Mouse (Mus musculus): ENCODE data around the gene Nos1ap. TPM values are rescaled to one million over a fixed set of nuclear protein-coding genes. Genes with fewer than 3 reads are reported as not detected.

The Nos1ap gene
- polyA plus RNA-seq, 1 experiment from 2014 or later: 6.3 TPM

DNA sequence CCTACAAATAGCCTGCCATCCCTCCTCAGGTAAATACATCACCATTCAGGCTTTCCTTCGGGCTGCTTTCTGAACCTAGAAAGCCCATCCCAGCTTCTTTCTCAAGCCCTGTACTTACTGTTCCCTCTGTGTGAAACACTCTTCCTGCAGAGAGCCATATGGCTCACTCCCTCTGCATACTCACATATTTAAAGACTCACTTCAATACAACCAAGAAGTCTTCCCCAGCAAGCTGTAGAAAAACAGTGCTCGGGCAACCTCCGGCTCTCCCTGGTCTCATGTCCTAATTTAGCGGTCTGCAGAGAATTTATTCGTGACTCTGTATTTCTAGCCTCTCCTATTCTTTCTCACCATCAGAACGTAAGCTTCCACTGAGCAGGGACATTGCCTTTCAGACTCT is 83.4 kb downstream of the Nos1ap start:
- H3K4me3 ChIP-seq (ENCODE audit: low read depth, low read length): no peak overlapping the region
- H3K36me3 ChIP-seq (ENCODE audit: control insufficient read depth, insufficient read depth): no peaks in the 10 kb centered on the region
- no peak overlapping the region for H3K4me2 ChIP-seq (ENCODE audit: low read depth, low read length)
- WGBS (ENCODE audit: insufficient replicate concordance): 71% methylated on average over 6 of the region's 6 CpGs
- peaks cover 1% of the 10 kb centered on the region for H3K4me1 ChIP-seq (ENCODE audit: control insufficient read depth, low read depth, low read length)
- no peak overlapping the region for H3K27ac ChIP-seq (ENCODE audit: low read length)
- ATAC-seq (ENCODE audit: low read depth): no peak
- H3K27me3 ChIP-seq (ENCODE audit: control insufficient read depth, insufficient read depth, low read depth, low read length): no peaks in the 10 kb centered on the region
- H3K9ac ChIP-seq (ENCODE audit: low read depth, low read length): no peak overlapping the region
- H3K9me3 ChIP-seq (replicated peaks; ENCODE audit: control insufficient read depth, low read length): no peaks in the 10 kb centered on the region

DNA sequence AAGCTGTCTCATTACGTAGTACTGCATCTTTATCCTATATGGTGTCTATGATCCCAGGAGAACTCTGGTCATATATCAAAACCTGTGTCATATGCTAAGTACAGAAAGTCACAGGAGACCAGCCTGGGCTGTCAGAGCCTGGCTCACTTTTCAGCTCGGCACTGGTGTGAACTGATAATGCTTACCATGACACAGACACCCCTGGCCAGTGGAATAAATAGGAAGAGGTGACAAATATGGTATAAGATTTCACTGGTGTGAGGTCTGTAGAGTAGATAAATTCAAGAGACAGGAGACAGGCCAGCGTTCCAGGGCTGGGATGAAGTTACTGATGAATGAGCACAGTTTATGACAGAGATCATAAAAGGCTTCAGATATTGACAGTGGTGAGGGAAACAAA is 84.6 kb downstream of the Nos1ap start:
- H3K4me3 ChIP-seq (ENCODE audit: low read depth, low read length): no peak overlapping the region
- H3K36me3 ChIP-seq (ENCODE audit: control insufficient read depth, insufficient read depth): no peaks in the 10 kb centered on the region
- peaks cover 2% of the 10 kb centered on the region for H3K4me1 ChIP-seq (ENCODE audit: control insufficient read depth, low read depth, low read length)
- no peaks in the 10 kb centered on the region for H3K27me3 ChIP-seq (ENCODE audit: control insufficient read depth, insufficient read depth, low read depth, low read length)
- no peaks in the 10 kb centered on the region for H3K9me3 ChIP-seq (replicated peaks; ENCODE audit: control insufficient read depth, low read length)
- no peak overlapping the region for H3K9ac ChIP-seq (ENCODE audit: low read depth, low read length)
- ATAC-seq (ENCODE audit: low read depth): no peak
- 41% methylated on average over 3 of the region's 3 CpGs for WGBS (ENCODE audit: insufficient replicate concordance)
- no peak overlapping the region for H3K27ac ChIP-seq (ENCODE audit: low read length)
- H3K4me2 ChIP-seq (ENCODE audit: low read depth, low read length): no peak overlapping the region

DNA sequence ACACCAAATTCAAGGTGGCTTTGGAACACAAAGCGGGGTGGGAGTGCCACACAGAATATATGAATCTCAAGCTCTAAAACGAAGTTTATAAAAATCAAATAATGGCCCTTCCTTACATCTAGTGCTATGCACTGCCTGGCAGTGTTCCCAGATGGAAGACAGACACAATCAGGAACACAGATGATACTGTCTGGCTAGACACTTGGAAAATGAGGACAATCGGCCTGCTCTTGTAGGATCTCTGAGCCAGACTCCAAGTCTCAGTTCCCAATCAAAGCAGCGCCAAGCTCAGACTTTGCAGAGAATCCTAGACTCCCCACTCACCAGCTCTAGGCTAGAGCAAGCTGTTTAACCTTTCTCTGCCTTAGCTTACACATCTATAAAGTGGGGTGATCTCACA is 85.3 kb downstream of the Nos1ap start:
- Histone ChIP-seq H3K4me1 (ENCODE audit: control insufficient read depth, low read depth, low read length) (peaks cover 2% of the 10 kb centered on the region), H3K9me3 (replicated peaks; ENCODE audit: control insufficient read depth, low read length) (no peaks in the 10 kb centered on the region), H3K27me3 (ENCODE audit: control insufficient read depth, insufficient read depth, low read depth, low read length) (no peaks in the 10 kb centered on the region), H3K4me3 (ENCODE audit: low read depth, low read length) (no peak overlapping the region), H3K36me3 (ENCODE audit: control insufficient read depth, insufficient read depth) (no peaks in the 10 kb centered on the region), H3K9ac (ENCODE audit: low read depth, low read length) (no peak overlapping the region), H3K27ac (ENCODE audit: low read length) (no peak overlapping the region), H3K4me2 (ENCODE audit: low read depth, low read length) (no peak overlapping the region)
- WGBS (ENCODE audit: insufficient replicate concordance): 60% methylated on average over 4 of the region's 4 CpGs
- no peak for ATAC-seq (ENCODE audit: low read depth)

DNA sequence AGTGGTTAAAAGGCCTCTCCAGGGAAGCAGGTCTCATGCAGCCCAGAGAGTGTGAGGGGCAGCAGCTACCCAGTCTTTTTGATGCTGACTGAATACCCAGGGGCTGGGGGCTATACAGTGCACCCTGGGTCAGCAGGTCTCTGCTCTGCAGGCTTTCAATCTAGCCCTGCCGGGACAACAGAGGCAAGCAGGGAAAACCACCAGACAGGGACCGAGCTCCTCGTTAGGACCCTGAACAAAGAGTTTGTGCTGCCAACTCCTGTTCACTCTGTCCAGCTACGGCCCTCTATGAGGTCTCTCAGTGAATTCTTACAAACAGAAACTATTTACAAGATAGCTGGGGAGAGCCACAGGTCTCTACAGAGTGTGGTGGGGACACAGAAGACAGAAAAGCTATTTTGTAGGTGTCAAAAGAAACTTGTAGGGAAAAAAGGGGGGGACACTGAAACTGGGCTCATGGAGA is 86.4 kb downstream of the Nos1ap start:
- H3K4me2 ChIP-seq (ENCODE audit: low read depth, low read length): no peak overlapping the region
- ATAC-seq (ENCODE audit: low read depth): no peak
- no peak overlapping the region for H3K9ac ChIP-seq (ENCODE audit: low read depth, low read length)
- H3K4me3 ChIP-seq (ENCODE audit: low read depth, low read length): no peak overlapping the region
- H3K36me3 ChIP-seq (ENCODE audit: control insufficient read depth, insufficient read depth): no peaks in the 10 kb centered on the region
- H3K9me3 ChIP-seq (replicated peaks; ENCODE audit: control insufficient read depth, low read length): no peaks in the 10 kb centered on the region
- WGBS (ENCODE audit: insufficient replicate concordance): 59% methylated on average over 4 of the region's 4 CpGs
- no peaks in the 10 kb centered on the region for H3K27me3 ChIP-seq (ENCODE audit: control insufficient read depth, insufficient read depth, low read depth, low read length)
- H3K4me1 ChIP-seq (ENCODE audit: control insufficient read depth, low read depth, low read length): peaks cover 2% of the 10 kb centered on the region
- no peak overlapping the region for H3K27ac ChIP-seq (ENCODE audit: low read length)

DNA sequence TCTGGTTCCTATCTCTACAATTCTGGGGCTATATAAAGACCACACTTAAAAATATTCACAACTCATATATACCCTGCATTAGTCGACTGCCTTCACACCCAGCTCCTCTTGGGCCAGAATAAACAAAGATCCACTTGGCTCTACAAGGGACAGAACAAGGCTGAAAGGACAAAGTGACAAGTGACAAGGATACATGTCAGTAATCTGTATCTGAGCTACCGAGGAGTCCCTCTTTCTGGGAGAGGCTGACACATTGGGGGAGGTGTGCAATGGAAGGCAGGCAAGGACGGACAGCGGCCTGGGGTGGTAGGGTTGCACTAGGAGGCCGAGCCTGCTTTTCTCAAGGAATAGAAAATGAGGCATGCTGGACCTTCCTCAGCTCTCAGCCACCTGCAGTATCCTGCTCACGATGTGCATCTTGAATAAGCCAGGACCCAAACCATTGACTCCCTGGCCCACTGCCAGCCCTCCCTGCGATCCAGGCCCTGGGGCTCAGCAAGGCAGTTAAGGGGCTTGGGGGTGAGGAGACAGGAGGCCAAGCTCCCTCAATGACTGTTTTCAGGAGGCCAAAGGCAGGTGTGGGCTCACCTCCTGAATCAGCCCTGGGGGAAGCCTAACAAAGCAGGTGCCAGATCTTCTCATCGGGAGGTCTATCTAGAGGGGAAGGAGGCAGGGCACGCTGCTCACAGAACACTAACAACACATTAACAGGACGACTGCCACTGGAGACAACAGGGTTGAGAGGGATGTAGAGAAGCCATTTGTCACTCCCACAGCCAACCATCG is 87.0 kb downstream of the Nos1ap start:
- H3K27ac ChIP-seq (ENCODE audit: low read length): no peak overlapping the region
- H3K4me1 ChIP-seq (ENCODE audit: control insufficient read depth, low read depth, low read length): peaks cover 2% of the 10 kb centered on the region
- H3K36me3 ChIP-seq (ENCODE audit: control insufficient read depth, insufficient read depth): no peaks in the 10 kb centered on the region
- WGBS (ENCODE audit: insufficient replicate concordance): 42% methylated on average over 11 of the region's 11 CpGs
- H3K9ac ChIP-seq (ENCODE audit: low read depth, low read length): no peak overlapping the region
- H3K9me3 ChIP-seq (replicated peaks; ENCODE audit: control insufficient read depth, low read length): no peaks in the 10 kb centered on the region
- H3K4me3 ChIP-seq (ENCODE audit: low read depth, low read length): no peak overlapping the region
- H3K4me2 ChIP-seq (ENCODE audit: low read depth, low read length): no peak overlapping the region
- H3K27me3 ChIP-seq (ENCODE audit: control insufficient read depth, insufficient read depth, low read depth, low read length): no peaks in the 10 kb centered on the region
- no peak for ATAC-seq (ENCODE audit: low read depth)

DNA sequence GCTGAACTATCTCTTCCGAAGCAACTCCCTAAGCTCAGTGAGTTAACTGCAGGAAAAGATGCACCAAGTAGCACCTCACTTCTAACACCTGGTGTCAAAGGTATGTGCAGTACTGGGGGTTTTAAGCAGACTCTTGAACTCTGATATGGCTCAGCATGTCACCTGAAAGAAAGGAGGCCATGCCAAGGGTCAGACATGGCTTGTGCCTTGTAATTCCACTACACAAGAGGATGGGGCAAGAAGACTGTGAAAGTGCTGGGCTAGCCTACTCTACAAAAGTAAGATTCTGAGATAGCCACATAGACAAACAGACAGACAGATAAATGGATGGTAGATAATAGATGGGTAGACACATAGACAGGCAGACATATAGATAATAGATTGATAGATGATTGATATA is 87.7 kb downstream of the Nos1ap start:
- WGBS (ENCODE audit: insufficient replicate concordance): 67% methylated on average over 1 of the region's 1 CpGs
- H3K9me3 ChIP-seq (replicated peaks; ENCODE audit: control insufficient read depth, low read length): no peaks in the 10 kb centered on the region
- H3K36me3 ChIP-seq (ENCODE audit: control insufficient read depth, insufficient read depth): no peaks in the 10 kb centered on the region
- no peak overlapping the region for H3K4me3 ChIP-seq (ENCODE audit: low read depth, low read length)
- H3K4me1 ChIP-seq (ENCODE audit: control insufficient read depth, low read depth, low read length): peaks cover 2% of the 10 kb centered on the region
- ATAC-seq (ENCODE audit: low read depth): no peak
- no peak overlapping the region for H3K9ac ChIP-seq (ENCODE audit: low read depth, low read length)
- no peak overlapping the region for H3K4me2 ChIP-seq (ENCODE audit: low read depth, low read length)
- H3K27me3 ChIP-seq (ENCODE audit: control insufficient read depth, insufficient read depth, low read depth, low read length): no peaks in the 10 kb centered on the region
- 0 out of 2 replicates have a peak overlapping the region, but pooled peaks have one; percentile 10 for H3K27ac ChIP-seq (ENCODE audit: low read length)

DNA sequence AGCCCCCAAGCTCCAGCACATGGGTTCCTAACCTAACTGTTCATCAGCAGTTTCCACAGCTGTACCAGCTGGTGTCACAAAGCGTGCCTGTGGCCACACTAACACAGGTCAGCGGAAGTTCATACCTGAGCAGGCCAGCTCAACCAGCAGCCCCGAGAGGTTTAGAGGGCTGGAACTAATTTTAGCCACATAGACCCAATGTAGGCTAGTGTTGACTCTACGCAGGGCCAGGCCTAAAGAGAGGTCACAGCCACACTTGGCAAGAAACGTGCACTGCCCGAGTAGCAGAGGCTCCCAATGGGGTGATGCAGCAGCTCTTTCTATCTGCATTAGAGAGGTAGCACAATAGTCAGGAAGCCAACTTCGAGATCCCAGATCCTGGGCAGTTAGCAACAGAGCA is 88.1 kb downstream of the Nos1ap start:
- no peak overlapping the region for H3K4me3 ChIP-seq (ENCODE audit: low read depth, low read length)
- H3K9ac ChIP-seq (ENCODE audit: low read depth, low read length): no peak overlapping the region
- H3K27me3 ChIP-seq (ENCODE audit: control insufficient read depth, insufficient read depth, low read depth, low read length): no peaks in the 10 kb centered on the region
- H3K9me3 ChIP-seq (replicated peaks; ENCODE audit: control insufficient read depth, low read length): no peaks in the 10 kb centered on the region
- no peak overlapping the region for H3K4me2 ChIP-seq (ENCODE audit: low read depth, low read length)
- ATAC-seq (ENCODE audit: low read depth): peak; percentile 67
- H3K27ac ChIP-seq (ENCODE audit: low read length): 0 out of 2 replicates have a peak overlapping the region, but pooled peaks have one; percentile 10
- H3K4me1 ChIP-seq (ENCODE audit: control insufficient read depth, low read depth, low read length): peaks cover 2% of the 10 kb centered on the region
- WGBS (ENCODE audit: insufficient replicate concordance): 70% methylated on average over 7 of the region's 7 CpGs
- no peaks in the 10 kb centered on the region for H3K36me3 ChIP-seq (ENCODE audit: control insufficient read depth, insufficient read depth)

DNA sequence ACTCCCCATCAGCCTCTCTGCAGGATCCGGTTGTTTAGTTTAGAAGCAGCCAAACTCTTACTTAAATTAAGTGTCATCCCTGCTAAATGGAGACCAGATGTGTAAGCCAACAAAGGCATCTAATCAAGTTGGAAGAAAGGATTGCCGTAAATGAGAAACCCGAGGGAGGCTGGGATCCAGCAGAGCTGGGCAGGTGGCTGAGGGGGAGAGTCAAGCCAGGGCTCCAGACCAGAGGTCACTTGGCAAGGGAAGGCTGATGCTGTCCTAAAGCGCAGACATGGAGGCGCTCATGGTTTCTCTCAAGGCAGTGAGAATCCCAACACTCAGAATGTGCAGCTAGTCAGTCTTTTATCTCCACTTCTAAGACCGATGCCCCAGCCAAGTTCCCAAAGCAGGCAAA is 89.8 kb downstream of the Nos1ap start:
- H3K9ac ChIP-seq (ENCODE audit: low read depth, low read length): no peak overlapping the region
- H3K4me2 ChIP-seq (ENCODE audit: low read depth, low read length): no peak overlapping the region
- 60% methylated on average over 6 of the region's 6 CpGs for WGBS (ENCODE audit: insufficient replicate concordance)
- no peak overlapping the region for H3K4me3 ChIP-seq (ENCODE audit: low read depth, low read length)
- no peak for ATAC-seq (ENCODE audit: low read depth)
- H3K4me1 ChIP-seq (ENCODE audit: control insufficient read depth, low read depth, low read length): peaks cover 2% of the 10 kb centered on the region
- H3K27me3 ChIP-seq (ENCODE audit: control insufficient read depth, insufficient read depth, low read depth, low read length): no peaks in the 10 kb centered on the region
- no peaks in the 10 kb centered on the region for H3K36me3 ChIP-seq (ENCODE audit: control insufficient read depth, insufficient read depth)
- no peak overlapping the region for H3K27ac ChIP-seq (ENCODE audit: low read length)
- no peaks in the 10 kb centered on the region for H3K9me3 ChIP-seq (replicated peaks; ENCODE audit: control insufficient read depth, low read length)

DNA sequence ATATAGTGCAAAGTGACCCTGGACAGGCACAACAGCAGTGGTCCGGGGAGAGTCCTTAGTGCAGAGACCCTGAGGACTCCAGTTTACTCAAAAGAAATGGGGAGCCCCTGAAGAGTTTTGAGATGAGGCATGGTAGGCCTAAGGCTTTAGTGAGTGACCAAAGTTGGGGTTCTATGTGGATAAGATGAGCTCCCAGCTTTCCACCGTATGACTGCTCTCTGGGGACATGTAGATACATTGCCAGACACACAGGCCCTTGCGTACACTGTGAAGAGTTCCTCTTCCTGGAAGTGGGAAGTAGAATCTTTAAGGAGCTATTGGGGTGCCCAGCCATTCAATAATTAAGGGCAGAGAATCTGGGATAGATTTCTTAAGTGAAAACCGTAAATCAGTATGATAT is 90.2 kb downstream of the Nos1ap start:
- WGBS (ENCODE audit: insufficient replicate concordance): 68% methylated on average over 4 of the region's 4 CpGs
- H3K36me3 ChIP-seq (ENCODE audit: control insufficient read depth, insufficient read depth): no peaks in the 10 kb centered on the region
- no peaks in the 10 kb centered on the region for H3K9me3 ChIP-seq (replicated peaks; ENCODE audit: control insufficient read depth, low read length)
- no peak overlapping the region for H3K27ac ChIP-seq (ENCODE audit: low read length)
- H3K4me3 ChIP-seq (ENCODE audit: low read depth, low read length): no peak overlapping the region
- no peak for ATAC-seq (ENCODE audit: low read depth)
- H3K27me3 ChIP-seq (ENCODE audit: control insufficient read depth, insufficient read depth, low read depth, low read length): no peaks in the 10 kb centered on the region
- no peak overlapping the region for H3K4me2 ChIP-seq (ENCODE audit: low read depth, low read length)
- no peak overlapping the region for H3K9ac ChIP-seq (ENCODE audit: low read depth, low read length)
- peaks cover 2% of the 10 kb centered on the region for H3K4me1 ChIP-seq (ENCODE audit: control insufficient read depth, low read depth, low read length)

Measured in liver, embryonic 16.5 days (tissue).